Mouse (Mus musculus) WW6 (cell line): ENCODE measurements around the gene Cnn2.

Experiments used
- DNase-seq: peaks from one replicate; pipeline ENCODE4 v3.0.0-alpha.2; 2013; ENCODE audit warnings: low read depth, low spot score

Gene Cnn2

GRCm38 (mm10) chr10:80018739-80019297 is 30.4 kb downstream of the Cnn2 start:
- DNase-seq: no peak

GRCm38 (mm10) chr10:80019471-80020131 is 31.2 kb downstream of the Cnn2 start:
- no peak for DNase-seq

- no peak for DNase-seq
Measured at GRCm38 (mm10) chr10:80020191-80020590, 31.8 kb downstream of the Cnn2 start.

GRCm38 (mm10) chr10:80020603-80021319 is 32.4 kb downstream of the Cnn2 start:
- no peak for DNase-seq

GRCm38 (mm10) chr10:80021320-80021641 is 32.9 kb downstream of the Cnn2 start:
- DNase-seq: no peak

- no peak for DNase-seq
Measured at GRCm38 (mm10) chr10:80022164-80022563, 33.8 kb downstream of the Cnn2 start.

GRCm38 (mm10) chr10:80022806-80023205 is 34.4 kb downstream of the Cnn2 start:
- no peak for DNase-seq

GRCm38 (mm10) chr10:80023758-80024157 is 35.4 kb downstream of the Cnn2 start:
- no peak for DNase-seq

- DNase-seq: no peak
Measured at GRCm38 (mm10) chr10:80024229-80025043, 36.1 kb downstream of the Cnn2 start.

GRCm38 (mm10) chr10:80025044-80025347 is 36.6 kb downstream of the Cnn2 start:
- no peak for DNase-seq

GRCm38 (mm10) chr10:80025463-80025862 is 37.1 kb downstream of the Cnn2 start:
- no peak for DNase-seq

GRCm38 (mm10) chr10:80025889-80026288 is 37.5 kb downstream of the Cnn2 start:
- no peak for DNase-seq

GRCm38 (mm10) chr10:80027681-80028520 is 39.5 kb downstream of the Cnn2 start:
- DNase-seq: no peak

GRCm38 (mm10) chr10:80028521-80028846 is 40.1 kb downstream of the Cnn2 start:
- no peak for DNase-seq

- DNase-seq: no peak
Measured at GRCm38 (mm10) chr10:80030191-80030590, 41.8 kb downstream of the Cnn2 start.

GRCm38 (mm10) chr10:80030736-80031135 is 42.4 kb downstream of the Cnn2 start:
- DNase-seq: no peak

- no peak for DNase-seq
Measured at GRCm38 (mm10) chr10:80032799-80033480, 44.6 kb downstream of the Cnn2 start.

- no peak for DNase-seq
Measured at GRCm38 (mm10) chr10:80033511-80034391, 45.4 kb downstream of the Cnn2 start.

GRCm38 (mm10) chr10:80035148-80035547 is 46.8 kb downstream of the Cnn2 start:
- no peak for DNase-seq

GRCm38 (mm10) chr10:80035686-80036085 is 47.3 kb downstream of the Cnn2 start:
- no peak for DNase-seq
